In the genomic region with DNA sequence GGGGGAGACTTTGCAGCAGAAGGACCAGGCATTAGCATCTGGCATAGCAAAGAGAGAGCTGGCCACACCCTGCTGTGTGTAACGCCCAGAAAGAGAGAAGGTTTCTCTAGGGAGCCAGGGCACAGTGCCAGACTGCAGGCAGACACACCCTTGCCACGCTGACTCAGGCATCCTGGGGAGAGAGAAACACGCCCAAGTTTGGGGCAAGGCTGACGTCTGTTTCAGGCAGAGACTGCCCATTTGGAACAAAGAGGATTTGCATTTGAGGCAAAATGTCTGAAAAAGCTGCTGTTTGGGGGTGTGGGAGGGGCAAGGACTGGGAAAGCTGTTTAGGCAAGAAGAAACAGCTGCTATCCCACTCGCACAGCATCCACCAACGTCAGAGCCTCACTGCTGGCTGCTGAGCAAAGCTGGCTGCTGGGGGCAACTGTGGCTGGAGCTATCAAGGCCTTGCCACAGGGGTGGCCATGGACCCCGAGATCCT, we compare ENCODE assay signal across 8 mouse cellular contexts.
A peak's percentile ranks its signal among the peaks of the same experiment; 100 is the strongest.
DNase-seq lines count a peak whose midpoint lies in the region; ATAC-seq lines count a peak whose summit lies in the region.

No protein-coding gene starts in this region.

- H3K4me2 ChIP-seq in forebrain, embryonic 16.5 days (ENCODE audit: low read length): no peak overlapping the region

- no peak overlapping the region for H3K9ac ChIP-seq in forebrain, embryonic 16.5 days (replicated peaks; ENCODE audit: low read depth, low read length)

- no peak overlapping the region for H3K4me3 ChIP-seq in forebrain, embryonic 16.5 days (replicated peaks; ENCODE audit: low read length)

- no peaks in the 10 kb centered on the region for H3K36me3 ChIP-seq in forebrain, embryonic 16.5 days (ENCODE audit: control insufficient read depth, insufficient read depth)

- H3K4me1 ChIP-seq in forebrain, embryonic 16.5 days (replicated peaks; ENCODE audit: control insufficient read depth, insufficient read depth, low read length): peaks cover 7% of the 10 kb centered on the region; the same call in 1 of the 2 replicates

- no peak overlapping the region for H3K27ac ChIP-seq in forebrain, embryonic 16.5 days (ENCODE audit: low read length)

- ATAC-seq in forebrain, embryonic 16.5 days: peak; percentile 59

- intact Hi-C loops in heart, postnatal 14 days (cut with DNase I): loop anchor here (5.0 kb wide), 1 partner anchor 77 kb away; no protein-coding TSS in a partner anchor

- H3K9me3 ChIP-seq in forebrain, embryonic 16.5 days (ENCODE audit: control insufficient read depth, low read length): no peaks in the 10 kb centered on the region

- peak; percentile 25 for DNase-seq in CD4-positive, CD25-positive, alpha-beta regulatory T cell, adult 2 months (ENCODE audit: low read depth, low spot score)
- DNase-seq in adrenal gland, adult 18-20 months (ENCODE audit: low spot score in 2 of 2): peak; percentile 65 to 73
- peak; percentile 83 to 85 for DNase-seq in heart, postnatal 14 days
- DNase-seq in layer of hippocampus, postnatal 14 days (ENCODE audit: low spot score in 2 of 2): peak; percentile 48 to 52
- DNase-seq in lung, postnatal 14 days: peak; percentile 79
- peak; percentile 78 for DNase-seq in right cerebral cortex, postnatal 25 days
- DNase-seq in embryo, embryonic 10 days (ENCODE audit: low spot score): no peak

- H3K27me3 ChIP-seq in forebrain, embryonic 16.5 days (replicated peaks; ENCODE audit: control insufficient read depth, insufficient read depth, low read length): no peaks in the 10 kb centered on the region

- 4% methylated on average over 7 of the region's 7 CpGs for WGBS in forebrain, embryonic 16.5 days
